ENCODE assay signal across 9 mouse cellular contexts in genomic region chr11:115684877-115685276, GRCm38 (mm10). TPM values are rescaled to one million over a fixed set of nuclear protein-coding genes. Genes with fewer than 3 reads are reported as not detected.
DNase-seq lines count a peak whose midpoint lies in the region; ATAC-seq and TF ChIP-seq lines count a peak whose summit lies in the region.
"Had no signal": no experiment of that assay in that cellular context is flagged by ENCODE, and none has a peak within 500 bp of the region (broad histone marks: within the 10 kb centered on the region; RNA-seq: fewer than 3 reads in every experiment).

No protein-coding gene starts in this region.

- TF ChIP-seq CTCF in gastrocnemius, adult 2 months (IDR thresholded peaks at IDR 0.05), result no peak
- TF ChIP-seq CTCF in forebrain, postnatal 0 days (IDR thresholded peaks at IDR 0.05; ENCODE audit: low read depth), result no peak
- TF ChIP-seq CTCF in liver, postnatal 0 days (IDR thresholded peaks at IDR 0.05; ENCODE audit: low read depth), result no peak

- no peaks in the 10 kb centered on the region for H3K9me3 ChIP-seq in forebrain, postnatal 0 days (ENCODE audit: low read length)
- H3K9me3 ChIP-seq in liver, postnatal 0 days (ENCODE audit: low read length), result no peaks in the 10 kb centered on the region

- 67% methylated on average over 6 of the region's 6 CpGs for WGBS in forebrain, postnatal 0 days
- WGBS in liver, postnatal 0 days (ENCODE audit: insufficient replicate concordance), result 86% methylated on average over 6 of the region's 6 CpGs

- H3K9ac ChIP-seq in forebrain, postnatal 0 days, result no peak overlapping the region
- no peak overlapping the region for H3K9ac ChIP-seq in liver, postnatal 0 days (replicated peaks)

- TF ChIP-seq EP300 in liver, postnatal 0 days (IDR thresholded peaks at IDR 0.05; ENCODE audit: low read depth), result no peak

- peak; percentile 56 for DNase-seq in gastrocnemius, adult 2 months
- no peak for DNase-seq in gastrocnemius, postnatal 10 days
- DNase-seq in left cerebral cortex, postnatal 25 days (ENCODE audit: low spot score in 2 of 2), result peak; percentile 35 to 61
- no peak for DNase-seq in left cerebral cortex, postnatal 4 days
- peak; percentile 58 for DNase-seq in adipocyte (ENCODE audit: low spot score)
- peak; percentile 67 for DNase-seq in forebrain, postnatal 0 days
- DNase-seq in spleen, postnatal 10 days (ENCODE audit: low spot score in 2 of 2), result no peak
- no peak for DNase-seq in liver, postnatal 0 days
- DNase-seq: kidney, adult 11 months had no signal

- peak overlapping the region; percentile 71 for H3K27ac ChIP-seq in gastrocnemius, adult 2 months
- 0 out of 2 replicates have a peak overlapping the region, but pooled peaks have one; percentile 29 for H3K27ac ChIP-seq in forebrain, postnatal 0 days (ENCODE audit: low read depth, low read length)
- H3K27ac ChIP-seq in liver, postnatal 0 days (ENCODE audit: low read depth), result no peak overlapping the region

- intact Hi-C loops in gastrocnemius, adult 2 months (cut with DNase I), result no loop called here
- intact Hi-C loops in left cerebral cortex, postnatal 25 days (cut with DNase I), result no loop called here
- intact Hi-C loops in left cerebral cortex, postnatal 4 days (cut with DNase I), result no loop called here

- no peaks in the 10 kb centered on the region for H3K27me3 ChIP-seq in forebrain, postnatal 0 days (ENCODE audit: insufficient read depth, low read length)
- H3K27me3 ChIP-seq in liver, postnatal 0 days (ENCODE audit: insufficient read depth, low read length), result no peaks in the 10 kb centered on the region

- H3K4me1 ChIP-seq in forebrain, postnatal 0 days (ENCODE audit: insufficient read depth), result 0 out of 2 replicates have a peak, but pooled peaks cover 6% of the 10 kb centered on the region
- H3K4me1 ChIP-seq in liver, postnatal 0 days (ENCODE audit: insufficient read depth), result peaks cover 2% of the 10 kb centered on the region

- H3K4me3 ChIP-seq in gastrocnemius, adult 2 months, result no peak overlapping the region
- no peak overlapping the region for H3K4me3 ChIP-seq in forebrain, postnatal 0 days (ENCODE audit: low read depth, low read length)
- H3K4me3 ChIP-seq in liver, postnatal 0 days (ENCODE audit: low read depth, low read length), result no peak overlapping the region

- ATAC-seq in forebrain, postnatal 0 days, result peak; percentile 65
- ATAC-seq in liver, postnatal 0 days, result no peak

- no peak overlapping the region for H3K4me2 ChIP-seq in forebrain, postnatal 0 days (ENCODE audit: low read depth)
- H3K4me2 ChIP-seq in liver, postnatal 0 days (ENCODE audit: low read depth, low read length), result no peak overlapping the region

- no peaks in the 10 kb centered on the region; the same call in 1 of the 2 replicates for H3K36me3 ChIP-seq in forebrain, postnatal 0 days (ENCODE audit: insufficient read depth)
- peaks cover 34% of the 10 kb centered on the region for H3K36me3 ChIP-seq in liver, postnatal 0 days (replicated peaks; ENCODE audit: insufficient read depth, low read length)

RNA-seq across cellular contexts. Expression of gene Grb2, which starts 23.5 kb away (rescaled TPM):
- 10 to 100 TPM; 60.3 to 74.7 TPM for total RNA-seq in gastrocnemius, adult 2 months (2021)
- total RNA-seq in gastrocnemius, postnatal 10 days (2021), result 10 to 100 TPM; 93.7 to 95.9 TPM
- 100 to 1,000 TPM; 204 TPM for total RNA-seq in left cerebral cortex, postnatal 25 days (2021)
- 100 to 1,000 TPM; 218 to 220 TPM for total RNA-seq in left cerebral cortex, postnatal 4 days (2021)
- total RNA-seq in forebrain, postnatal 0 days (2014; rRNA removed), result 88.2 and 91.9 TPM in 2 replicates
- 153 and 162 TPM in 2 replicates for polyA plus RNA-seq in forebrain, postnatal 0 days (2015; fragmentation: Nextera tagmentation; extraction: Ambion mirVana)
- polyA plus RNA-seq in liver, postnatal 0 days (2015; fragmentation: Nextera tagmentation; extraction: Ambion mirVana), result 40.4 and 45.6 TPM in 2 replicates

RNA-seq across cellular contexts. Expression of gene Slc25a19, which starts 56.8 kb away (rescaled TPM):
- total RNA-seq in gastrocnemius, adult 2 months (2021), result 10 to 100 TPM; 43.1 to 51.5 TPM
- 10 to 100 TPM; 39.7 to 40.0 TPM for total RNA-seq in gastrocnemius, postnatal 10 days (2021)
- total RNA-seq in left cerebral cortex, postnatal 25 days (2021), result 10 to 100 TPM; 54.3 to 59.3 TPM
- total RNA-seq in left cerebral cortex, postnatal 4 days (2021), result 10 to 100 TPM; 55.3 to 56.6 TPM
- total RNA-seq in forebrain, postnatal 0 days (2014; rRNA removed), result 34.3 and 38.7 TPM in 2 replicates
- 51.1 and 51.7 TPM in 2 replicates for polyA plus RNA-seq in forebrain, postnatal 0 days (2015; fragmentation: Nextera tagmentation; extraction: Ambion mirVana)
- 6.1 and 6.9 TPM in 2 replicates for polyA plus RNA-seq in liver, postnatal 0 days (2015; fragmentation: Nextera tagmentation; extraction: Ambion mirVana)

Comparison
In these comparisons a context has a peak if more than half of its experiments do, and no peak if none do; other contexts are left out.
1. DNase-seq: peak in gastrocnemius, adult 2 months (single experiment), left cerebral cortex, postnatal 25 days (2 of 2), adipocyte (single experiment) and forebrain, postnatal 0 days (single experiment); none in gastrocnemius, postnatal 10 days (single experiment), left cerebral cortex, postnatal 4 days (single experiment), spleen, postnatal 10 days (0 of 2) and liver, postnatal 0 days (single experiment).